Mouse (Mus musculus) limb, embryonic 14.5 days (tissue): ENCODE measurements at regions not wholly inside any gene's neighbourhood (a gene's known extent, or its start where the extent isn't known, plus 50 kb on each side); places are given as distances from the start of the nearest gene placed in this dataset.
"Not testable (repeated sequence)": the region's sequence is repeated elsewhere in the genome, so short reads cannot be mapped to it uniquely, and the experiment has no call there.

ENCODE experiments used
- ATAC-seq: fragments of 200-750 bp; cut with Nextera tagmentation; 2 replicates; pipeline ENCODE4 v1.8.0; 2017; ENCODE audit warnings: low read depth, moderate number of reproducible peaks, moderate TSS enrichment; ENCODE audit not compliant: low FRiP score
- DNase-seq: peaks from one replicate; pipeline ENCODE4 v3.0.0-alpha.2; 2015; ENCODE audit warnings: low spot score
- H3K27ac ChIP-seq: fragments of 300-500 bp; sonication (generic); replicated peaks from 2 replicates; pipeline ENCODE4 v1.5.1; 2014; ENCODE audit warnings: low read depth, mild to moderate bottlenecking, low read length, moderate library complexity, mixed read lengths
- H3K27me3 ChIP-seq: fragments of 300-500 bp; sonication (generic); 2 replicates; pipeline ENCODE4 v1.6.1; 2014; ENCODE audit warnings: low read length, mixed read lengths; ENCODE audit not compliant: control insufficient read depth, insufficient read depth
- H3K36me3 ChIP-seq: fragments of 300-500 bp; sonication (generic); 2 replicates; pipeline ENCODE4 v1.6.1; 2014; ENCODE audit warnings: mild to moderate bottlenecking, low read length, moderate library complexity, mixed read lengths; ENCODE audit not compliant: control insufficient read depth, insufficient read depth
- H3K4me1 ChIP-seq: fragments of 300-500 bp; sonication (generic); 2 replicates; pipeline ENCODE4 v1.6.1; 2014; ENCODE audit warnings: antibody characterized with exemption, low read length, mixed read lengths; ENCODE audit not compliant: control insufficient read depth, insufficient read depth
- H3K4me2 ChIP-seq: fragments of 300-500 bp; sonication (generic); replicated peaks from 2 replicates; pipeline ENCODE4 v1.6.1; 2014; ENCODE audit warnings: low read depth, mild to moderate bottlenecking, low read length, moderate library complexity; ENCODE audit not compliant: severe bottlenecking
- H3K4me3 ChIP-seq: fragments of 300-500 bp; sonication (generic); replicated peaks from 2 replicates; pipeline ENCODE4 v1.5.1; 2014; ENCODE audit warnings: low read length
- H3K9ac ChIP-seq: fragments of 300-500 bp; sonication (generic); 2 replicates; pipeline ENCODE4 v1.6.1; 2014; ENCODE audit warnings: mild to moderate bottlenecking, low read depth, low read length, moderate library complexity; ENCODE audit not compliant: severe bottlenecking
- H3K9me3 ChIP-seq: fragments of 300-500 bp; sonication (generic); 2 replicates; pipeline ENCODE4 v1.6.1; 2016; ENCODE audit warnings: low read length; ENCODE audit not compliant: control insufficient read depth
- POLR2A ChIP-seq: fragments of 200-500 bp; IDR thresholded peaks from 2 replicates; pipeline ENCODE4 v1.8.0; 2012; ENCODE audit warnings: inconsistent platforms, mild to moderate bottlenecking, moderate library complexity, borderline replicate concordance; ENCODE audit not compliant: insufficient read depth, insufficient read length; ENCODE audit errors: extremely low read depth
- WGBS: fragments of 180-500 bp; shearing (Covaris S2); extraction: QIAGEN DNeasy Blood & Tissue Kit; methylation state at CpG from one replicate; pipeline ENCODE4 v1.1.7; 2014; 5-methylcytosine and 5-hydroxymethylcytosine counted together

DNA sequence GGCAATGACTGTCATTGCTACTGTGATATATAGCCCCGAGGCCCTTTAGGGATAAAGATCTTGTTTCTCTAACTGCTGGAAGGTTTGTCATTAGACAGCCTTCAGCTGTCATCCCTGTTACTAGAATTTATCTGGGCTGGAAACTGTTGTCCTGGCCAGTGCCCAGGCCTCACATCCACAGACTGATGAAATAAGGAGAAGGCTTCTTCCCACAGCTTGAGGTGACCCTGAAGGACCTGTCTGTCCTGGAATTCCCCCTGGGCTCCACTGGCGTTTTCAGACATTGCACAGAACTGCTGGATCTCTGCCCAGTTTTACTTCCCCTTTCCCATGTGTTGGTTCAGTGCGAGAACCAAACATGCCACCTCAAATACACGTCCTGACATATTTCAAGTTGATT lies 1135.2 kb upstream of the 1700008P02Rik start:
- 45% methylated on average over 4 of the region's 4 CpGs for WGBS
- no peak overlapping the region for H3K4me3 ChIP-seq
- peak; percentile 5 for DNase-seq
- ATAC-seq = no peak
- no peaks in the 10 kb centered on the region for H3K36me3 ChIP-seq
- no peaks in the 10 kb centered on the region for H3K27me3 ChIP-seq
- H3K4me2 ChIP-seq = no peak overlapping the region
- H3K9me3 ChIP-seq = no peaks in the 10 kb centered on the region
- H3K27ac ChIP-seq = no peak overlapping the region
- TF ChIP-seq POLR2A = no peak
- H3K4me1 ChIP-seq = no peaks in the 10 kb centered on the region
- no peak overlapping the region for H3K9ac ChIP-seq

DNA sequence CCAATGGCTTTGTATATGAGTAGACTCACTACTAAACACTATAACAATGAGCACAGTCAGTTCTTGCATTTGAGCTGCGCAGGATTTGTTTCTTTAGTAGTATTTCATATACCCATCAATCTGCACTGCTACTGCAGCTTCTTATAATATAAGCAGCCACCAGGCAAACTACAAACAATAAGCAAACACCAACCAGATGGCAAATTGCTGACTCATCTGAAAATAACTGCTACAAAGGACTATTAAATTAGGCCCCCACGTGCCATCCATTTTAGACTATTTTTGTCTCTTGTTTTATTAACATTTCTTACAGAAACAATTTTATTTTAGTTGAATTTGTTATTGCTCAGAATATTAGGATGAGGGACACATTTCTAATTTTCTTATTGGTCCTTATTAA lies 1093.5 kb upstream of the 1700008P02Rik start:
- WGBS = 74% methylated on average over 2 of the region's 2 CpGs
- no peak for ATAC-seq

DNA sequence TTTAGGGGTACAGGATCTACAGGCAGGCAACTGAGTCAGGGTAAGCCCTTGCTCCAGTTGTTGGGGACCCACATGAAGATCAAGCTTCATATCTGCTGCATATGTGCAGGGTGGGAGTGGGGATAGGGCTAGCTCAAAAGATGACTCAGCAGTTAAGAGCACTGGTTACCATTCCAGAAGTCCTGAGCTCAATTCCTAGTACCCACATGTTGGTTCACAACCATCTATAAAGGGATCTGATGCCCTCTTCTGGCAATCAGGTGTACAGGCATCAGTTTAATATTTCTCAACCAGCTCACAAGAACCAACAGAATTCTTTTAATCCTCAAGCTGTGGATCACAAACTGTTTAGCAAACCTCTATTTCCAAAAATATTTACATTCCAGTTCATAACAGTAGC lies 1092.9 kb upstream of the 1700008P02Rik start:
- Histone ChIP-seq H3K36me3 (no peaks in the 10 kb centered on the region), H3K27me3 (no peaks in the 10 kb centered on the region), H3K9me3 (no peaks in the 10 kb centered on the region), H3K27ac (no peak overlapping the region), H3K4me1 (no peaks in the 10 kb centered on the region), H3K4me2 (no peak overlapping the region), H3K4me3 (no peak overlapping the region), H3K9ac (no peak overlapping the region)
- no peak for TF ChIP-seq POLR2A
- ATAC-seq = no peak
- DNase-seq = no peak

More for the DNA sequence above, 1093.5 kb upstream of the 1700008P02Rik start:
- Histone ChIP-seq H3K4me2 (no peak overlapping the region), H3K36me3 (no peaks in the 10 kb centered on the region), H3K9ac (no peak overlapping the region), H3K9me3 (no peaks in the 10 kb centered on the region), H3K4me3 (no peak overlapping the region), H3K4me1 (no peaks in the 10 kb centered on the region), H3K27me3 (no peaks in the 10 kb centered on the region), H3K27ac (no peak overlapping the region)
- TF ChIP-seq POLR2A = no peak
- DNase-seq = no peak

DNA sequence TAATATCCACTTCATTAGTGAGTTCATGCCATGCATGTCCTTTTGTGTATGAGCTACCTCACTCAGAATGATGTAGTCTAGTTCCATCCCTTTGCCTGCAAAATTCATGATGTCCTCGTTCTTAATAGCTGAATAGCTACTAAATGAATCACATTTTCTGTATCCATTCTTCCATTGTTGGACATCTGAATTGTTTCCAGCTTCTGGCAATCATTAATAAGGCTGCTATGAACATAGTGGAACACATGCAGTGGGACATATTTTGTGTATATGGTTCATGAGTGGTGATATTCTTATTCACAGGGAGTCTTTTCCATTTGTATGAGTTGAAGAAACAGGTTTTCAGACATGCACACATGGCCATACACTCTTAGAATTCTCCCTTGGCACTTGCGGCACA lies 1092.2 kb upstream of the 1700008P02Rik start:
- 84% methylated on average over 2 of the region's 2 CpGs for WGBS
- H3K4me3 ChIP-seq = no peak overlapping the region
- ATAC-seq = no peak
- no peak for DNase-seq
- no peaks in the 10 kb centered on the region for H3K36me3 ChIP-seq
- no peaks in the 10 kb centered on the region for H3K4me1 ChIP-seq
- H3K27me3 ChIP-seq = no peaks in the 10 kb centered on the region
- no peaks in the 10 kb centered on the region for H3K9me3 ChIP-seq
- H3K27ac ChIP-seq = no peak overlapping the region
- TF ChIP-seq POLR2A = no peak
- no peak overlapping the region for H3K4me2 ChIP-seq
- no peak overlapping the region for H3K9ac ChIP-seq

DNA sequence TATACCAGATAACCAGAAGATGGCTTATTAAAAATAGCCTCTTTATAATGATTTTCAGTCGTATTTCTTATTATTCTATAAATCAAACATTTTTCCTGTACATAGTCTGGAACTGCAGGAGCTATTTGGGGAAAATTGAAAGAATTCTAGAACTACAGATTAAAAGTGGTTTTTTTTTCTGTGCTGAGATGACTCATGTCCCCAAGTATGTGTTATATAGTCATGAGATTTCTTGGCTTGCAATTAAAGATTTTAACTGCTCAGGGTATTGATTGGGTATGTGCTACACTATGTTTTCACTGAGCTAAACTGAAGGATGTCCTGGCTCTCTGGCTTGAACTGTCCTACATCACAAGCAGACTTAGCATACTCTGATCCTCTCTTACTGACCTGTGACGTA lies 1088.4 kb upstream of the 1700008P02Rik start:
- H3K27ac ChIP-seq = no peak overlapping the region
- ATAC-seq (no peak), DNase-seq (no peak)
- no peaks in the 10 kb centered on the region for H3K9me3 ChIP-seq
- H3K9ac ChIP-seq = no peak overlapping the region
- H3K4me1 ChIP-seq = no peaks in the 10 kb centered on the region
- no peak overlapping the region for H3K4me2 ChIP-seq
- 74% methylated on average over 2 of the region's 2 CpGs for WGBS
- no peak overlapping the region for H3K4me3 ChIP-seq
- H3K27me3 ChIP-seq = no peaks in the 10 kb centered on the region
- no peak for TF ChIP-seq POLR2A
- H3K36me3 ChIP-seq = no peaks in the 10 kb centered on the region

DNA sequence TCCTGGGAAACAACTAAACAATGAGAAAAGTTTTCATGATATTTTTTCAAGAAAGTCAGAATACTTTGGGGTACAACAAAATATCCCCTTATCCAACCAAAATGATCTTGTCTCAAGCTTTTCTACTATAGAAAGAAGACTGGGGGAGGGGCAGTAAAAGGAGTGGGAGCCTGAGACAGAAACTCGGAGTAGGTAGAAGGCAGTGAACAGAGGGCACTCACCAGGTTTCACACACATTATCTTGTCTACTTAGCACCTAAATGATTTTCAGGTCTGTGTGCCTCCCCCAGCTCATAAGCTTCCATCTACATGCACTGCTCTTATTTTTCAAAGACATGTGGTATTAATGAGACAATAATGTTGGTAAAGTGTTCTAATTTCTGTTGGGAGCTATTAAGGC lies 1063.3 kb upstream of the 1700008P02Rik start:
- TF ChIP-seq POLR2A = no peak
- no peak overlapping the region for H3K4me3 ChIP-seq
- no peak overlapping the region for H3K9ac ChIP-seq
- H3K4me1 ChIP-seq = no peaks in the 10 kb centered on the region
- H3K9me3 ChIP-seq = no peaks in the 10 kb centered on the region
- ATAC-seq (no peak), DNase-seq (no peak)
- H3K27me3 ChIP-seq = no peaks in the 10 kb centered on the region
- H3K27ac ChIP-seq = no peak overlapping the region
- no peaks in the 10 kb centered on the region for H3K36me3 ChIP-seq
- no peak overlapping the region for H3K4me2 ChIP-seq
- 85% methylated on average over 1 of the region's 1 CpGs for WGBS

DNA sequence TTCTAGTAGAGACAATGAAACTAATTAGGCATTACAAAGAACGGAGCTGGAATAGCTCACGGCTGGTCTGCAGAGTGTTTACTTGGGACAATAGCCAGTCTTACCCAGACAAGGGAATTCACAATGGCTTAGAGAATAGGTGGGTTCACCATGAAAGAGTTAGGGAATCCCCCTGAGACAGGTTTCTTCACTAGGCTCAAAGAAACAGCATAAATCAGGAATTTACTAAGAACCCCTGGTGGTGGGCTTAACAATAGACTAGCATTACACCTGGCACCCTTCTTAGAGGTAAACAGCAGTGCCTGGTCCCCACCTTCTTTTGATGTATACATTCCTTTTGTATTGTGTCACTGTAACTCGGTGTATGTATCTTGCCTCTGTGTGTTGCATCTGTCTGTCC lies 1062.6 kb upstream of the 1700008P02Rik start:
- not testable (repeated sequence) for H3K9ac ChIP-seq, H3K4me2 ChIP-seq, H3K27me3 ChIP-seq, H3K36me3 ChIP-seq, H3K9me3 ChIP-seq, H3K27ac ChIP-seq, ATAC-seq, DNase-seq, H3K4me1 ChIP-seq, H3K4me3 ChIP-seq
- WGBS = 87% methylated on average over 3 of the region's 3 CpGs
